Mouse (Mus musculus): ENCODE data around the gene Pou6f2. TPM values are rescaled to one million over a fixed set of nuclear protein-coding genes. Genes with fewer than 3 reads are reported as not detected.

Gene Pou6f2
- polyA plus RNA-seq, 1 experiment from 2014 or later: 9.7 TPM

- peaks cover 13% of the 10 kb centered on the region for H3K4me1 ChIP-seq (replicated peaks)
- no peaks in the 10 kb centered on the region for H3K27me3 ChIP-seq
- peak; percentile 53; the same call in 1 of the 2 replicates for ATAC-seq (ENCODE audit: low read depth)
- H3K36me3 ChIP-seq: no peaks in the 10 kb centered on the region
- H3K9me3 ChIP-seq: no peaks in the 10 kb centered on the region
- H3K4me3 ChIP-seq: no peak overlapping the region
- 35% methylated on average over 8 of the region's 8 CpGs for WGBS
- no peak overlapping the region for H3K9ac ChIP-seq
- no peak overlapping the region for H3K4me2 ChIP-seq
- peak overlapping the region; percentile 7; the same call in 1 of the 2 replicates for H3K27ac ChIP-seq (replicated peaks)
These were observed 192.8 kb downstream of the Pou6f2 start for GRCm38 (mm10) chr13:18204476-18205250.

- WGBS: 57% methylated on average over 3 of the region's 3 CpGs
- Histone ChIP-seq H3K4me3 (no peak overlapping the region), H3K9ac (no peak overlapping the region), H3K9me3 (no peaks in the 10 kb centered on the region), H3K36me3 (no peaks in the 10 kb centered on the region), H3K4me1 (replicated peaks) (0 out of 2 replicates have a peak, but pooled peaks cover 5% of the 10 kb centered on the region), H3K4me2 (no peak overlapping the region), H3K27me3 (no peaks in the 10 kb centered on the region), H3K27ac (replicated peaks) (no peak overlapping the region)
- no peak for ATAC-seq (ENCODE audit: low read depth)
These were observed 223.5 kb downstream of the Pou6f2 start for GRCm38 (mm10) chr13:18174003-18174402.

- no peaks in the 10 kb centered on the region for H3K27me3 ChIP-seq
- no peaks in the 10 kb centered on the region for H3K36me3 ChIP-seq
- H3K4me2 ChIP-seq: no peak overlapping the region
- no peak for ATAC-seq (ENCODE audit: low read depth)
- no peak overlapping the region for H3K4me3 ChIP-seq
- no peak overlapping the region for H3K9ac ChIP-seq
- H3K27ac ChIP-seq (replicated peaks): no peak overlapping the region
- 0 out of 2 replicates have a peak, but pooled peaks cover 5% of the 10 kb centered on the region for H3K4me1 ChIP-seq (replicated peaks)
- H3K9me3 ChIP-seq: no peaks in the 10 kb centered on the region
- 46% methylated on average over 3 of the region's 3 CpGs for WGBS
These were observed 224.5 kb downstream of the Pou6f2 start for GRCm38 (mm10) chr13:18173021-18173420.

GRCm38 (mm10) chr13:18172334-18172733 is 225.2 kb downstream of the Pou6f2 start:
- no peaks in the 10 kb centered on the region for H3K9me3 ChIP-seq
- H3K36me3 ChIP-seq: no peaks in the 10 kb centered on the region
- no peak overlapping the region for H3K4me2 ChIP-seq
- H3K9ac ChIP-seq: no peak overlapping the region
- 46% methylated on average over 9 of the region's 9 CpGs for WGBS
- ATAC-seq (ENCODE audit: low read depth): no peak
- H3K4me3 ChIP-seq: no peak overlapping the region
- H3K27me3 ChIP-seq: no peaks in the 10 kb centered on the region
- H3K27ac ChIP-seq (replicated peaks): no peak overlapping the region
- 0 out of 2 replicates have a peak, but pooled peaks cover under 1% of the 10 kb centered on the region for H3K4me1 ChIP-seq (replicated peaks)

- no peak for ATAC-seq (ENCODE audit: low read depth)
- Histone ChIP-seq H3K27me3 (no peaks in the 10 kb centered on the region), H3K27ac (replicated peaks) (no peak overlapping the region), H3K9me3 (no peaks in the 10 kb centered on the region), H3K9ac (no peak overlapping the region), H3K4me3 (no peak overlapping the region), H3K4me2 (no peak overlapping the region), H3K36me3 (no peaks in the 10 kb centered on the region), H3K4me1 (replicated peaks) (no peaks in the 10 kb centered on the region)
- 100% methylated on average over 1 of the region's 1 CpGs for WGBS
These were observed 233.3 kb downstream of the Pou6f2 start for GRCm38 (mm10) chr13:18164182-18164581.

GRCm38 (mm10) chr13:18160566-18160965 is 236.9 kb downstream of the Pou6f2 start:
- ATAC-seq (ENCODE audit: low read depth): no peak

GRCm38 (mm10) chr13:18153949-18154582 is 243.4 kb downstream of the Pou6f2 start:
- Histone ChIP-seq H3K4me1 (replicated peaks) (no peaks in the 10 kb centered on the region), H3K36me3 (no peaks in the 10 kb centered on the region), H3K27me3 (no peaks in the 10 kb centered on the region), H3K27ac (replicated peaks) (no peak overlapping the region), H3K9ac (no peak overlapping the region), H3K4me3 (no peak overlapping the region), H3K4me2 (no peak overlapping the region), H3K9me3 (no peaks in the 10 kb centered on the region)
- ATAC-seq (ENCODE audit: low read depth): no peak
- 85% methylated on average over 6 of the region's 6 CpGs for WGBS

More at GRCm38 (mm10) chr13:18160566-18160965, 236.9 kb downstream of the Pou6f2 start:
- H3K4me1 ChIP-seq (replicated peaks): no peaks in the 10 kb centered on the region
- H3K9me3 ChIP-seq: no peaks in the 10 kb centered on the region
- no peak overlapping the region for H3K27ac ChIP-seq (replicated peaks)
- WGBS: 70% methylated on average over 5 of the region's 5 CpGs
- no peak overlapping the region for H3K9ac ChIP-seq
- H3K27me3 ChIP-seq: no peaks in the 10 kb centered on the region
- H3K4me3 ChIP-seq: no peak overlapping the region
- no peaks in the 10 kb centered on the region for H3K36me3 ChIP-seq
- H3K4me2 ChIP-seq: no peak overlapping the region

GRCm38 (mm10) chr13:18133646-18134045 is 263.8 kb downstream of the Pou6f2 start:
- H3K9ac ChIP-seq: no peak overlapping the region
- H3K4me1 ChIP-seq (replicated peaks): peaks cover 11% of the 10 kb centered on the region
- no peak overlapping the region for H3K4me3 ChIP-seq
- WGBS: 65% methylated on average over 2 of the region's 2 CpGs
- no peaks in the 10 kb centered on the region for H3K36me3 ChIP-seq
- H3K9me3 ChIP-seq: no peaks in the 10 kb centered on the region
- H3K27me3 ChIP-seq: no peaks in the 10 kb centered on the region
- ATAC-seq (ENCODE audit: low read depth): no peak
- H3K4me2 ChIP-seq: no peak overlapping the region
- H3K27ac ChIP-seq (replicated peaks): no peak overlapping the region

GRCm38 (mm10) chr13:18133193-18133592 is 264.3 kb downstream of the Pou6f2 start:
- no peak overlapping the region for H3K9ac ChIP-seq
- ATAC-seq (ENCODE audit: low read depth): no peak
- H3K36me3 ChIP-seq: no peaks in the 10 kb centered on the region
- no peak overlapping the region for H3K4me2 ChIP-seq
- WGBS: 71% methylated on average over 5 of the region's 5 CpGs
- no peak overlapping the region for H3K4me3 ChIP-seq
- no peaks in the 10 kb centered on the region for H3K9me3 ChIP-seq
- H3K27ac ChIP-seq (replicated peaks): no peak overlapping the region
- H3K4me1 ChIP-seq (replicated peaks): peaks cover 11% of the 10 kb centered on the region
- no peaks in the 10 kb centered on the region for H3K27me3 ChIP-seq

GRCm38 (mm10) chr13:18131324-18131723 is 266.2 kb downstream of the Pou6f2 start:
- H3K9me3 ChIP-seq: no peaks in the 10 kb centered on the region
- H3K4me1 ChIP-seq (replicated peaks): peaks cover 23% of the 10 kb centered on the region

GRCm38 (mm10) chr13:18129697-18130096 is 267.8 kb downstream of the Pou6f2 start:
- H3K27me3 ChIP-seq: 0 out of 2 replicates have a peak, but pooled peaks cover 7% of the 10 kb centered on the region
- no peak overlapping the region for H3K4me3 ChIP-seq
- H3K4me2 ChIP-seq: no peak overlapping the region
- 13% methylated on average over 5 of the region's 5 CpGs for WGBS
- no peaks in the 10 kb centered on the region for H3K9me3 ChIP-seq
- H3K4me1 ChIP-seq (replicated peaks): peaks cover 23% of the 10 kb centered on the region
- no peaks in the 10 kb centered on the region for H3K36me3 ChIP-seq
- H3K27ac ChIP-seq (replicated peaks): no peak overlapping the region
- H3K9ac ChIP-seq: no peak overlapping the region
- no peak for ATAC-seq (ENCODE audit: low read depth)

More at GRCm38 (mm10) chr13:18131324-18131723, 266.2 kb downstream of the Pou6f2 start:
- Histone ChIP-seq H3K9ac (no peak overlapping the region), H3K27me3 (no peaks in the 10 kb centered on the region), H3K27ac (replicated peaks) (no peak overlapping the region), H3K36me3 (no peaks in the 10 kb centered on the region), H3K4me3 (no peak overlapping the region), H3K4me2 (no peak overlapping the region)
- ATAC-seq (ENCODE audit: low read depth): no peak

GRCm38 (mm10) chr13:18128826-18129225 is 268.7 kb downstream of the Pou6f2 start:
- no peak overlapping the region for H3K27ac ChIP-seq (replicated peaks)
- 90% methylated on average over 11 of the region's 11 CpGs for whole genome bisulfite sequencing

More at GRCm38 (mm10) chr13:18128826-18129225, 268.7 kb downstream of the Pou6f2 start:
- Histone ChIP-seq H3K36me3 (no peaks in the 10 kb centered on the region), H3K4me2 (no peak overlapping the region), H3K4me3 (no peak overlapping the region), H3K9ac (no peak overlapping the region), H3K4me1 (replicated peaks) (peaks cover 23% of the 10 kb centered on the region), H3K27me3 (0 out of 2 replicates have a peak, but pooled peaks cover 7% of the 10 kb centered on the region), H3K9me3 (no peaks in the 10 kb centered on the region)
- no peak for ATAC-seq (ENCODE audit: low read depth)
